Mouse (Mus musculus) kidney, embryonic 14.5 days (tissue): Measurements from ENCODE around the gene Higd1c. TPM values are rescaled to one million over a fixed set of nuclear protein-coding genes. Genes with fewer than 3 reads are reported as not detected.
"Not testable (repeated sequence)": the region's sequence is repeated elsewhere in the genome, so short reads cannot be mapped to it uniquely, and the experiment has no call there.

Experiments
- ATAC-seq: fragments of 200-750 bp; cut with Nextera tagmentation; 2 replicates; pipeline ENCODE4 v1.8.0; 2017; ENCODE audit warnings: moderate number of reproducible peaks, mild to moderate bottlenecking, moderate TSS enrichment, moderate library complexity; ENCODE audit not compliant: low FRiP score, low TSS enrichment
- H3K27ac ChIP-seq: fragments of 300-500 bp; sonication (generic); 2 replicates; pipeline ENCODE4 v1.5.1; 2014; ENCODE audit warnings: low read depth, mild to moderate bottlenecking, low read length, moderate library complexity, mixed read lengths
- H3K27me3 ChIP-seq: fragments of 300-500 bp; sonication (generic); 2 replicates; pipeline ENCODE4 v1.6.1; 2014; ENCODE audit warnings: mild to moderate bottlenecking, low read length; ENCODE audit not compliant: control insufficient read depth, insufficient read depth
- H3K36me3 ChIP-seq: fragments of 300-500 bp; sonication (generic); 2 replicates; pipeline ENCODE4 v1.6.1; 2014; ENCODE audit warnings: low read length, mixed read lengths; ENCODE audit not compliant: control insufficient read depth, insufficient read depth
- H3K4me1 ChIP-seq: fragments of 300-500 bp; sonication (generic); 2 replicates; pipeline ENCODE4 v1.6.1; 2014; ENCODE audit warnings: low read length, mixed read lengths; ENCODE audit not compliant: control insufficient read depth, insufficient read depth
- H3K4me2 ChIP-seq: fragments of 300-500 bp; sonication (generic); replicated peaks from 2 replicates; pipeline ENCODE4 v1.6.1; 2014; ENCODE audit warnings: low read depth, mild to moderate bottlenecking, low read length
- H3K4me3 ChIP-seq: fragments of 300-500 bp; sonication (generic); 2 replicates; pipeline ENCODE4 v1.5.1; 2014; ENCODE audit warnings: mild to moderate bottlenecking, low read length
- H3K9ac ChIP-seq: fragments of 300-500 bp; sonication (generic); 2 replicates; pipeline ENCODE4 v1.6.1; 2014; ENCODE audit warnings: low read depth, mild to moderate bottlenecking, low read length, moderate library complexity
- H3K9me3 ChIP-seq: fragments of 300-500 bp; sonication (generic); 2 replicates; pipeline ENCODE4 v1.6.1; 2016; ENCODE audit warnings: low read length; ENCODE audit not compliant: control insufficient read depth
- WGBS: fragments of 180-500 bp; shearing (Covaris S2); extraction: QIAGEN DNeasy Blood & Tissue Kit; methylation state at CpG from one replicate; pipeline ENCODE4 v1.1.7; 2014; 5-methylcytosine and 5-hydroxymethylcytosine counted together
- polyA plus RNA-seq: library from polyadenylated mRNA; unstranded; fragments of >200 nt; fragmentation: Nextera tagmentation; extraction: Ambion mirVana; gene quantifications from 2 replicates; pipeline ENCODE4 v1.2.1, GENCODE M21; 2014

The Higd1c gene
- polyA plus RNA-seq, 1 experiment from 2014 or later, result 0.77 TPM

DNA sequence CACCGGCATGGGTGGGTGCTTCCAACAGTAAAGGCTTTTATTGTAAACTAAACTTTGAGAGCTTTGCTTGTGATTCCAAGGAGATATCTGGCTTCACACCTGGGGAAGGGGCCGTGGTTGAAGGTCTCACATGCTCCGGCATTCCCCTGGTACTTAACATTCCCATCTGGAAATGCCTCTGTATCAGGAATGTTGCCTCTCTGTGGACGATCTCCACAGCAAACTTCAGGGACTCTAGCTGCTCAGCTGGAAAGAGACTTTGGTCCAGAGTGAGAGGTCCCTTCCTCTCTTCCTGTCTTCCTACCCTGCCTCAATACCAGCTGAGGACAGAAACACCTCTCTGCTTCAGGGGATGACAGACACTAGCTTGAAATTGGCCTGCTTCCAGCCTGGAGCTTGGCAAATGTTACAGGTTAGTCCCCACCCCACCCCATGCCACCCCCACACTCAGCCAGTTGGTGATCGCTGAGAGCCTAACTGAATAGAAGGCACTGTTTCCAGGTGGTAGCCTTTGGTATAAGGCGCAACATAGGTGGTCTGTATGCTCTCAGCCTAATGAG is 12.8 kb upstream of the Higd1c start:
- Histone ChIP-seq H3K4me1 (no peaks in the 10 kb centered on the region), H3K27me3 (no peaks in the 10 kb centered on the region), H3K9me3 (no peaks in the 10 kb centered on the region), H3K4me3 (no peak overlapping the region), H3K9ac (no peak overlapping the region), H3K27ac (no peak overlapping the region), H3K4me2 (no peak overlapping the region), H3K36me3 (no peaks in the 10 kb centered on the region)
- 83% methylated on average over 6 of the region's 6 CpGs for WGBS
- ATAC-seq, result no peak

DNA sequence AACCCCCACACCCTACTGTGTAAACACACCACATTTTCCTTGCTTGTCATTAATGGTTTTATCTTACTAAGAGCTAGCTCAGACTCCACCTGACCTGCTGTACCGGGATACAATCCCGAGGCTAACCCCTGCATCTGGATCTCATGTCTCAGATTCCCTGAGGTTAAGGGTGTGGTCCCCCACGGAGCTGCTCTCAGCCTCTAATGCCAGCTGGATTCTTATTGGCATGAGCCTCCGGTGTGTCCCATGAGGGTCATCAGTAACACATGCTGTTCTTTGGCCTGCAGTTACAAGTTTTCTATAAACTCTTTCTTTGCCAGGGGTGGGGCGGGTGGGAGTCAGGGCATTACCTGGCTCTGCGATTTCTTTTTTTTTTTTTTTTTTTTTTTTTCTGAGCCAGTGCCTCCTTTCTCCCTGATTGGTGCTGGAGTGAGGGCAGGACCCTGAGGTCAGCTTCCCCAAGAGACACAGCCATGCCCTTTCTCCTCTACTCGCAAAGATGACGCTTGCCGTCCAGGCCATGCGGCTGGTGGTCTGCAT is 11.6 kb upstream of the Higd1c start, which contains the start of the genes Methig1 and Mettl7a2:
TSS of gene Methig1 (plus strand) at position 439 of the 540 bp plus-strand sequence.
TSS of gene Mettl7a2 (plus strand) at position 490 of the 540 bp plus-strand sequence.
- H3K9me3 ChIP-seq, result no peaks in the 10 kb centered on the region

DNA sequence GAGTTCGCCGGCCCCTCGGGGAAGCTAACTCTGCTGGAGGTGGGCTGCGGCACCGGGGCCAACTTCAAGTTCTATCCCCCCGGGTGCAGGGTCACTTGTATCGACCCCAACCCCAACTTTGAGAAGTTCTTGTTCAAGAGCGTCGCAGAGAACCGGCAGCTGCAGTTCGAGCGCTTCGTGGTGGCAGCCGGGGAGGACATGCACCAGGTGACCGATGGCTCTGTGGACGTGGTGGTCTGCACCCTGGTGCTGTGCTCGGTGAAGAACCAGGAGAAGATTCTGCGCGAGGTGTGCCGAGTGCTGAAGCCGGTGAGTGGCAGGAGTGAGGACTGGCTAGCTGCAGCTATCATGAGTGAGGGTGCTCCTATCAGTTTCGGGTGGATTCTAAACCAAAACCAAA is 10.9 kb upstream of the Higd1c start:
- H3K4me2 ChIP-seq, H3K4me3 ChIP-seq, H3K4me1 ChIP-seq, H3K36me3 ChIP-seq, H3K9me3 ChIP-seq, H3K9ac ChIP-seq, ATAC-seq, H3K27ac ChIP-seq, H3K27me3 ChIP-seq: not testable (repeated sequence)
- WGBS, result 91% methylated on average over 8 of the region's 22 CpGs

More for the DNA sequence above, 11.6 kb upstream of the Higd1c start, which contains the start of the genes Methig1 and Mettl7a2:
- no peak within 1 kb of the TSS for H3K4me2 ChIP-seq
- no peak within 1 kb of the TSS for H3K9ac ChIP-seq
- 86% methylated on average over 10 of the region's 10 CpGs for WGBS
- H3K4me3 ChIP-seq, result no peak within 1 kb of the TSS
- H3K4me1 ChIP-seq, result no peaks in the 10 kb centered on the region
- no peaks in the 10 kb centered on the region for H3K36me3 ChIP-seq
- H3K27me3 ChIP-seq, result no peaks in the 10 kb centered on the region
- no peak for ATAC-seq
- no peak within 1 kb of the TSS for H3K27ac ChIP-seq

DNA sequence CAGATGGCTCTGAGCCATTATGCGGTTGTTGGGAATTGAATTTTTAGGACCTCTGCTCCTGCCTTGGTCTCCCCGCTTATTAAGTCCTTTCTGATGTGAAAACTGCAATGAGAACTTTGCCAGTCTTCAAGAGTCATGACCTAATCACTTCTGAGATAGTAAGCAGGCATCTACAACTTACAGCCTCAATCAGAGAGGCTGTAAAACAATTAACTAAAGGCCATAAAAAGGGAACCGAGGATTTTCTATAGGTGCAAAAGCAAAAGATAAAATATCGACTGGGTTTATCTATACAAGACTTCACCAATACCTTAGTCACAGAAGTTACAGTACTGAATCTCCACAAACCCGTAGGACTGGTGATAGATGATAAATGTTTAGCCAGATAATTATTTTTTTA is 8.5 kb upstream of the Higd1c start:
- 55% methylated on average over 5 of the region's 5 CpGs for WGBS
- Histone ChIP-seq H3K36me3 (no peaks in the 10 kb centered on the region), H3K4me2 (no peak overlapping the region), H3K27me3 (no peaks in the 10 kb centered on the region), H3K9ac (no peak overlapping the region), H3K4me1 (no peaks in the 10 kb centered on the region), H3K27ac (no peak overlapping the region), H3K4me3 (no peak overlapping the region), H3K9me3 (no peaks in the 10 kb centered on the region)
- ATAC-seq, result no peak

DNA sequence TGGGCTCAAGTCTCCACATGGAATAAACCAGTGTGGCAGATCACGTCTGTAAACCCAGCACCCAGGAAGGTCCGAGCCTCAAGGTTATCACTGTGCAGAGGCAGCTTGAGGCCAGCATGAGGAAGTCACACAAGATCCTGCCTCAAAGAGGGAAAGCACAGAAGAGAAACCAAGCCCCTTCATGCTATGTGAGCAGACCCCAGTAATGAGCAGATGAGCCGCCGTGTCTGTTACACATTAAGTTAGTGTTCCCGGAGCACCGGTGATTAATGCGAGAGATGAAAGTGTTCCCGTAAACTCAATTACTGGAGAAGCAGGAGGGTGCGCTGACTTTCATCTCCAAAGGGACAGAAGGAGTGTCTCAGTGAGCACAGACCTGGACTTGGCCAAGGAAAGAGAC is 1.6 kb downstream of the Higd1c start:
- H3K36me3 ChIP-seq, H3K27me3 ChIP-seq, H3K4me1 ChIP-seq, H3K9me3 ChIP-seq, H3K4me2 ChIP-seq, H3K4me3 ChIP-seq, H3K9ac ChIP-seq: not testable (repeated sequence)
- peak; percentile 78; the same call in 1 of the 2 replicates for ATAC-seq
- 23% methylated on average over 8 of the region's 9 CpGs for WGBS
- H3K27ac ChIP-seq, result peak overlapping the region; percentile 42; the same call in 1 of the 2 replicates

DNA sequence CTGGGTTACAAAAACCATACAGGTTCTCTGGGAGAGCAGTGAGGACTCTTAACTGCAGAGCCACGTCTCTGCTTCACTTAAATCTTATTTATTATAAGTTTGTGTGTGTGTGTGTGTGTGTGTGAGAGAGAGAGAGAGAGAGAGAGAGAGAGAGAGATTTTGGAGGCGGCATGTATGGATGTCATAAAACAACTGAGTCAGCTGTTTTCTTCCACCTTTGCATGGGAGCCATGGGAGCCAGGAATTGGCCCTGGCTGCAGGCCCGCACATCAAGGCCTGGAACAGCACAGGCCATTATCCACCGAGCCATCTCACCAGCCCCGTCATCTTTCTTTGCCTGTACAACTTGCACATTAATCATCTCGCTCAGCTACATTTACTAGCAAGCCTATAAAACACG is 2.8 kb downstream of the Higd1c start:
- WGBS, result 59% methylated on average over 7 of the region's 7 CpGs
- H3K9ac ChIP-seq, result no peak overlapping the region
- no peaks in the 10 kb centered on the region for H3K4me1 ChIP-seq

DNA sequence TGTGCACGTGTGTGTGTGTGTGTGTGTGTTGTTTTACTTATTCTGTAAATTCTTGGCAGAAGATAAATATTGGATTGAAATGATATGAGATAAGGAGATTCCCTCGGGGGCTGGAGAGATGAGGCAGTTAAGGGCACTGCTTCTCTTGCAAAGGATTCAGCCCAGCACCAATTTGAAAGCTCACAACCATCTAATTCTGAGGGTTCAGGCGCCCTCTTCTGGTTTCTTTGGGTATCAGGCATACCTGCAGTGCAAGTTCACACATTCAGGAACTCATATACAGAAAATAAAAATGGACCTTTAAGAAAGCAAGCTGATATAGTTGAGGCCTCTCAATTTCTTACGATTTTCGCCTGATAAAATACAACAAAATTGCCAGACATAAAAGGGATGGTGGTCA is 10.7 kb downstream of the Higd1c start:
- ATAC-seq, result no peak
- no peaks in the 10 kb centered on the region for H3K4me1 ChIP-seq
- no peaks in the 10 kb centered on the region for H3K27me3 ChIP-seq
- H3K9me3 ChIP-seq, result peaks cover 8% of the 10 kb centered on the region
- no peak overlapping the region for H3K4me2 ChIP-seq
- H3K4me3 ChIP-seq, result no peak overlapping the region
- H3K36me3 ChIP-seq, result no peaks in the 10 kb centered on the region
- 39% methylated on average over 5 of the region's 5 CpGs for WGBS
- H3K27ac ChIP-seq, result no peak overlapping the region
- H3K9ac ChIP-seq, result no peak overlapping the region

More for the DNA sequence above, 2.8 kb downstream of the Higd1c start:
- no peaks in the 10 kb centered on the region for H3K27me3 ChIP-seq
- H3K4me2 ChIP-seq, result no peak overlapping the region
- no peak overlapping the region for H3K27ac ChIP-seq
- ATAC-seq, result no peak
- H3K36me3 ChIP-seq, result no peaks in the 10 kb centered on the region
- H3K9me3 ChIP-seq, result no peaks in the 10 kb centered on the region
- H3K4me3 ChIP-seq, result no peak overlapping the region

DNA sequence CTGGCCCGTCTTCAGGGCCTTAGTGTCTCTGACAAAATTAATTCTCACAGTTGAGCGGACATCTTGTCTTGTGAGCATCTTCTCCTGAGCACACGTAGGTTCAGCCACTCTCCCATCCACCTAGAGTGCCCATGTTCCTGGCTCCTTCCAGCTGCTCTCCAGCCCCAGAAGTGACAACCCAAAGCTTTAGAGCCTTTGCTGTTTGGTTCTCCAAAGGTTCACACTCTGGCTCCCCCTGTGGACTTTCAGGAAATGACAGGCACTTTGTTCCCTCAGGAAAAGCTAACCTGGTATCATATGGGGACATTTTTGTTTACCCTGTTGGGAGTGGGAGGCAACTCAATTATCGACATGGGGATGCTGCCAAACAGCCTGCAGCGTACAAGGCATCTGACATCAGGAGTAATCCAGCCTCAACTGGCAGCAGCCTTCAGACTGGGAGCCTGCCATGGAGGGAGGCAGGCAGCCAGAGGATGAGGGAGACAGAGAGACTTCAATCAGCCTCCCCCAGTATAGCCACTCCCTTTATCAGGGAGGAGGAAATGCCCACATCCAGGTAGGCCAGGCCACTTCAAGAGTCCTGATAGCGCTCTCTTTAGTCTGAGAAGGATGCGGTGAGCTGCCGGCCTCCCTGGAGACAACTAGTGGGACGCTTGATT is 13.6 kb downstream of the Higd1c start:
- WGBS, result 32% methylated on average over 3 of the region's 9 CpGs
- not testable (repeated sequence) for H3K9me3 ChIP-seq, H3K4me1 ChIP-seq, H3K27ac ChIP-seq, H3K9ac ChIP-seq, H3K36me3 ChIP-seq, H3K4me3 ChIP-seq, H3K4me2 ChIP-seq, H3K27me3 ChIP-seq
- ATAC-seq, result 0 out of 2 replicates have a peak, but pooled peaks have one; percentile 32

DNA sequence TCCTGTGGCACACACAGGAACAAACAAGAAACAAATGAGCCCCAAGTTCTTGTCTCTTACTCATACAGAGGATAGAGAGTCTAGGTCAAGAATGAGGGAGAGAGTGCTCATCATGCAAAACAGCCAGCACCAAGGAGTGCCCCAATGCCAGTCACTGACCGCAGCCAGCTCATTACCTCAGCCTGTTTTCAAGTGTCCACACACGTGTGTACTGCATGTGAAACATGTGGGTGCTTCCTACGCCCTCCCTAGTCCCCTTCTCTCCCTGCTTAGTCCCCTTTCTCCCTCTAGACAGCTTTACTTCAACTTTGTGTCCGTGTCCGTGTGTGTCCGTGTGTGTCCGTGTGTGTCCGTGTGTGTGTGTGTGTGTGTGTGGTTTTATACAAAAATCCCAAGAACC is 15.3 kb downstream of the Higd1c start:
- ATAC-seq, result no peak
- Histone ChIP-seq H3K9me3 (no peaks in the 10 kb centered on the region), H3K4me3 (no peak overlapping the region), H3K4me1 (no peaks in the 10 kb centered on the region), H3K36me3 (no peaks in the 10 kb centered on the region), H3K27me3 (no peaks in the 10 kb centered on the region), H3K9ac (no peak overlapping the region), H3K4me2 (no peak overlapping the region), H3K27ac (no peak overlapping the region)
- WGBS, result 92% methylated on average over 8 of the region's 8 CpGs
